Mouse (Mus musculus): Measurements from ENCODE around the gene Pitpnc1. TPM values are rescaled to one million over a fixed set of nuclear protein-coding genes. Genes with fewer than 3 reads are reported as not detected.

Pitpnc1 gene
- total RNA-seq, 1 experiment from 2014 or later, result 20.4 TPM

DNA sequence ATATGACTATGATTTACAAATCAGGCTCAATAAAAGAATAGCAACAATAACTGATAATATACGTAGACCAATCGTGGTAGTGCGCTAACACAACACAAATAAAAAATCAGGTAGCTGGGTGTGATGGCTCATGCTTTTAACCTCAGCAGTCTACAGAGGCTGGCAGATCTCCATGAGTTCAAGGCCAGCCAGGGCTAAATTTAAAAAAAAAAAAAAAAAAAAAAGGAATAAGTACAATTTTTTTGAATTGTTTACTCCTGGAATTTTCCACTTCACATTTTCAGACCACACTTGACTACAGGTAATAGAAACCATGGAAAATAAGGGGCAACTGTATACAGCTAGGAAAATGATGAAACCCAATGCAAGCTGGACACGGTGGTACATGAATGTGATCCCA lies 97.3 kb downstream of the Pitpnc1 start:
- DNase-seq, result no peak

DNA sequence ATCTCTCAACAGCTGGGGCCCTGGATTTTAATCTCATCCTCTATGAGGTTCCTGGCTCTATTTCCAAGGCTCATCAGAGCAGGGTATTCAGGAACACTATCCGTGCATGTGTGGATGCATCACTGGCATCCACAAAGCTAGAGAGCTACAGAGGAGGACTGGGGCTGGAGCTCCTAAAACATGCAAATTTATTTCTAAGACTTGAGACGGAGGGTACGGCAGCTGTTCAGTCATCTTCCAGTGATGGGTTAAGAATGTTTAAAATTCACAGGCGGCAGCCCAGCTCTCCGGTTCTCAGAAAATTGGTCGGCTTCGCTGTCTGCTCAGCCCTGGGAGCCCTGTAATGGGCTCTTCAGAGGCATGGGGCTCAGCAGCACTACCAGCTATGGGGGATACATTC lies 97.8 kb downstream of the Pitpnc1 start:
- DNase-seq, result no peak

DNA sequence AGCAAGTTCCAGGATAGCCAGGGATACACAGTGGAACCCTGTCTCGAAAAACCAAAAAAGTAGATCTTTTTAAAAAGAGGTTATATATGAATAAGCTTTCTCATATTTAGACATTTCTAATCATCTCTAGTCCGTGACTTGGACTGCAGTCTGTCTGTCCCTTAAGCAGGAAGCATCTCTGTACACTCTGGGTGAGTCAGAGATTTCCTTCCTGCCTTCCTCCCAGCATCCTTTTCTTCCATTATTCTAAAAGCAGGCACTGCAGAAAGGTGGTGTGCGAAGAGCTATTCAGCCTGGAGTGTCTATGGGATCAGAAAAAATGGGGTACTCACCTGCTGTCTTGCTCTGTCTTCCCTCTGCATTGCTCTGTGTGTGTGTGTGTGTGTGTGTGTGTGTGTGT lies 100.0 kb downstream of the Pitpnc1 start:
- no peak for DNase-seq

DNA sequence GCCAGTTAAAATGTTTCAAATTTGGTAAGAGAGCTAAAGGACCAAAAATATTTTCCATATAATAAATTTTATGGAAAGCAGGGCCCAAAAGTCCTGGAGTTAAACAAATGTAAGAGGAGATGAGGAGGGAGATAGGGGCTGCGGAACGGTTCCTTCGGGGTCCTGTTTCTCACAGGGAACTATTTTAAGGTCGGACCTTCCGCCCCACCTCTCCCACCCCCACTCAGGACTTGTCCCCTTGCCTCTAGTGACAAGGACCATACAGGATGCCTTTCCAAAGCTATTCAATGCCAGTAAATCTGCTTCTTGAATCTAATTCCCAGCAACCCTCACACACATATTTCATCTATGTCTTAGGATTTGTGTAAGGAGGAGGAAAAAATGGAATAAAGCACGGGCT lies 100.8 kb downstream of the Pitpnc1 start:
- no peak for DNase-seq

DNA sequence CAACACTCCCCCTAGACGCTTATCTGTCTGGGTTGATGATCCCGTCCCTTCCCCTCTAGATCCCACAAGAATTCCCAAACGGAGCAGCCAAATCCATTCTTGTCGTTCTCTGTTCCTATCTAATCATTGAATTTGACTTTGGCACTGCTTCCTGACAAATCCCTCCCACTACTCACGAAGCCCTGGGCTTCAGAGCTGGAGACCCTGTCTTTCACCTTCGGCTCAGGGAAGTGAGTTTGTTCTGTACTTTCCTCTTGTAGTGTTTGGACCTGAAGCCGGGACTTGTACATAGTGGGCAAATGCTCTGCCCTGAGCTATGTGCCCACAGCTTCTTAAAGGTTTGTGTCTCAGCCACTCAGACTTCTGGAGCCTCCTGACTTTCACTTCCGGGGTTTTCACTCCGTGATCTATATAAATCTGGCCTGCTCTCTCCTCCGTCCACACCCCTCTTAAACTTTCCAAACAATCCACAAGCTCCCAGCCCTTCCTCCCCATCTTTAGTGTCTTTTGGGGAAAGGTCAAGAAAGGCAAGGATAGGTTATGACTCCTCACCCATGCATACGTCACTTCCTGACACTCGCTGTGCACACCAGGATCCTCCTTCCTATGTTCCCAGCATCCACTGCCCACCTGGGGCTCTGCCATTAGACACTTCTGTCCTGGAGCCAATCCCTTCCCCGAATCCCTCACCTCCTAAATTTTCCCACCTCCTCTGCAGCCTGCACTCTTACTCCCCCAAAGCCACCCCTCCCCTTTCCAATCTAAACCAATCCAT lies 104.4 kb downstream of the Pitpnc1 start:
- DNase-seq, result no peak

DNA sequence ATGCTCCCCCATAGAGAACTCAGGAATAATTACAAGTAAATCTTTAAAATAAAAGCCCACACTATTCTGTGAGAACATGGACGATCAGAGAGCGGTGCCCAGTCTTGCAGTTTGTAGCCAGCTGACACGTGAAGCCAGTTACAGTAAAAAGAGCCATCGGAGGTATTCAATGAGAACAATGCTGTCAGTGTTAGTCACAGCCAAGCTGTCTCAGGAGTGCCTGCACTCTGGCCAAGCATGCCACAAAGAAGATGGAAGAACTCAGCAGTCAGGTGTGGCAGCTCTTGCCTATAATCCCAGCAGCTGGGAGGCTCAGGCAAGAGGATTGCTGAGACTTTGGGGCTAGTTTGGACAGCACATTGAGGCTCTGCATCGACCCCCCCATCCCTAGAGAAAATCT lies 111.8 kb downstream of the Pitpnc1 start:
- DNase-seq, result no peak

DNA sequence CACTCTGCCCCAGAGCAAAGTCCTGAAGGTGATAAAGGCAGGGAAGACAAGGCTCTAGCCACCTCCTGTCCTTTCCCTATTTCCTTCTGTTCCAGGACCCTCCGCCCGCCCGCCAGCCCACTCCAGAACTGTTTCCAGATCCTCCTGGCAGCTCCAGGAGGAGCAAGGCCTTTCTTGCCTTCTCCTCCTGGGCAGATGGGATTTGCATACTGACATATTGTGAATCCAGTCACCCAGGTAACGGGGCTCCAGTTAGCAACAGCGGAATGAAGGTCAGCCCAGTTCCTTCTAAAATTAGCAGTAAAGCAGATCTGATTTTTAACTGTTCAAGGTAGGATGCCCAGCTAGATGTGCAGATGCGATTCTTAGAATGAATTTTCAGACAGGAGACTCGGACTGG lies 114.3 kb downstream of the Pitpnc1 start:
- DNase-seq, result no peak

DNA sequence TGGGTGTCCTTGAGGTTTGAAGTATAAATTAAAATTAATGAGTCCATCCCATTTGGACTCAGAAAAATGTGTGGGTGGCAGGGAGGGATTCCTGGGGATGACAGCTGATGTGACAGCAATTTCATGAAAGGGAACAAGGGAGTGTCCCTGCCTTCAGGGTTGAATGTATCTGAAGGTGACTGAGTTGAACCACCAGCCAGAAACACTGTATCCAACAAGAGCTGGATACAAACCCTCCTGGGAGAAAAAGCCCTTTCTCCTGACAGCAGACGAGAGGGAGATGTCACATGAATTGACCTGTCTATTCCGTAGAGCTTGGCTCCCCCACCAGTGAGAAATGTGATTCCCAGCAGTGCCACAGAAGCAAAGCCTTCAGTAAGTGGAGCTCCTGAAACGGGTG lies 115.0 kb downstream of the Pitpnc1 start:
- DNase-seq, result no peak

DNA sequence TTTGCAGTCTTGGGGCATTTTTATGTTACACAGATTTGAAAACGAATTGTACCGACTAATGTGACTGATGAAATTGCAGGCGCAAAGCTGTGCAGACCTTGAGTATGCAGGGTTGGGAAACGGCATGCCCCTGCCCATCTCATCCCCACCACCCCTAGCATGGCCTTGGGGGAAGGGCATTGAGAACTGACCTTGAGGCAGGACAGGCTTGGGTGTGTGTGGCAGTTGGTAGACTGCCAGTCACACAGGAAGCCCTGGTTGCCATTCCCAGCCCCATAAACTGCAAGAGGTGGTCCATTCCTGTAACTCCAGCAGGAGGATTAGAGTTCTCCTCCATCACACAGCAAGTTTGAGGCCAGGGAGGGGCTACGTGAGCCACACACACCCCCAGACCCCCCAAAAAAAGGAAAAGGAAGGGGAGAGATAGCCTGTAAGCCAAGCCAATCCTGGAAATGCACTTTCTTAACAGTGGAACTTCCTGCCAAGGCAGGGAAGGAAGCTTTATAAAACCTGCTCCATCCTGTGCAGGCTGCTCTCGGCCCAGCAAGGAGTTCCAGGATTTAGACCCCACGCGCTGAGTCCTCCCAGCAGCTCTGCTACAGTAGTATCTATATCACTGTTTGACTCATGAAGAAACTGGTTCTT lies 115.9 kb downstream of the Pitpnc1 start:
- peak; percentile 36 for DNase-seq

DNA sequence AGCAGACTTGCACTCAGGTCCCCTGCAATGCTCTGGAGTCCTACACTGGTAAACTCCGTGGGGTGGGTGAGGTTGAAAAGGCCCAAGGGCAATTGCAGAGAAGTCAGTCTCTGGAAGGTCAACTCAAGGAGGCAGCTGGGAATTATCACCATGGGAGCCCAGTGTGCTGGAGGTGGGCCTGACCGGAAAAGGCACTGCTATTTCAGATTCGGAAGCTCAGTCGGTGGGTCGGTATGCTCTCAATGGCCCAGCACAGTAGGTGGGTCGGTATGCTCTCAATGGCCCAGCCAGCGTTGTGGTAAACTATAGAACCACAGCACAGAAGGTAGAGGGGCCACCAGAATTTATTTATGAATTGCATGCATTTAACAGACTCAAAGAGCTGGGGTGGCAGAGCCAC lies 117.9 kb downstream of the Pitpnc1 start:
- no peak for DNase-seq

DNA sequence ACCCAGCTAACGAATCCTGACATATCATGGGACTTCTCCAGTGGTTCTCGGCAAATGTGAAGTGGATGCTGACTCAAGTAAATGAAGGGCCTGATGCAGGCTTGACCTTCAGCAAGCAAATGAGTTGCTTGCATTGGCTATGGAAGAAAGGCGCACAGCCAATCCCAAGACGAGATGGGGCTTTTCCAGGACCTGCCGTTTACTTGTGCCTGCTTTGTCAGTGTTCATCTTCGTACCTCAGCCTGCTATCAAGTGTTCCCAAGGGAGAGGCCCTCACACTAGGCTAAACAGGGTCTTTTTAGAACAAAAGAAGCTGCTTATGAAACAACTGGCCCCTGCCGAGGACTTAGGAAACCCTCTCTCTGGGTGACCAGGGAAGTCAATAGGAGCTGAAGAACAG lies 120.7 kb downstream of the Pitpnc1 start:
- DNase-seq, result no peak

DNA sequence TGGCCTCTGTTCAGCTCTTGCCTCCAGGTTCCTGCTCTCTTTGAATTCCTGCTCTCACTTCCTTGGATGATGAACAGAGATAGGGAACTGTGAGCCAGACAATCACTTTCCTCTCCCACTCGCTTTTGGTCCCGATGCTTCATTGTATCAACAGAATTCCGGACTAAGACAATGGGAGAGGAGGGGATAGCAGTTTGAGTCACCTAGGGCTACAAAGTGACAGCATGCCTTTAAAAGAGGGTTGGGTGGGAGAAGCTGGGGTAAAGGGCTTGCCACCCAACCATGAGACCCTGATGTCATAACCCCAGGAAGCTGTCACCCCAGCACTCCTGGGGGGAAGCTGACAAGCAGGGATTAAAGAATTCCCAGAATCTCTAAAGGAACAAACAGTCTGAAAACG lies 127.5 kb downstream of the Pitpnc1 start:
- DNase-seq, result no peak

DNA sequence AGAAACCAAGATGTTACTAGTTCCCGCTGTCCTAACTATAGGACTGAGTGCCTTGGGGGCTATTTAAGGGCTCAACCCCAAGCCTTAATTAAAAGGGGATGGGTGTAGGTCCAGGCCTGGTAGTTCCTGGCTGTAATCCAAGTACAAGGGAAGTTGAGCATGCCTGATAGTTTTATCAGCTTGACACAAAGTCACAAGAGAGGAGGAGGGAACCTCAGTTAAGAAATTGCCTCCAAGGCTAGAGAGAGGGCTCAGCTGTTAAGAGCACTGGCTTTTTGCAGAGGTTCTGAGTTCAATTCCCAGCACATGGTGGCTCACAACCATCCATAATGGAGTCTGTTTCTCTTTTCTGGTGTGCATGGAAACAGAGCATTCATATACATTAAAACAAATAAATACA lies 128.1 kb downstream of the Pitpnc1 start:
- DNase-seq, result no peak

DNA sequence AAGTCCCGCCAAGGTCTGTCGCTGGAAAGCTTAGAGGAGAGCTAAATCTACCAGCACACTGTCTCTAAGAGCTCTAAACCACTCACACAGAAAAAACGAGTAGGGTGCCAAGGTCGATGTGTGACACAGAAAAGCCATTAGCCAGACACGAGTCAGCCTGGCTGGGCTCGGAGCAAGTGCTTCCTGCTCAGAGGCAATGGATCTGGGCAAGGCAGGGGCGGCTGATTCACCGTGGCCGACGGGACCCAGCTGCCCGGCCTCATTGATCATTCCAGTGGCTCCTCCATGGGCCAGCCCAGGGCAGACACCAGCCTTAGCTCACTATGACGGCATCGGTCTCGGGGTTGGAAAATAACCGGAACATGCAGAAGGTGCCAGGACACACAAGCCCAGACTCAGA lies 129.2 kb downstream of the Pitpnc1 start:
- peak; percentile 83 for DNase-seq

DNA sequence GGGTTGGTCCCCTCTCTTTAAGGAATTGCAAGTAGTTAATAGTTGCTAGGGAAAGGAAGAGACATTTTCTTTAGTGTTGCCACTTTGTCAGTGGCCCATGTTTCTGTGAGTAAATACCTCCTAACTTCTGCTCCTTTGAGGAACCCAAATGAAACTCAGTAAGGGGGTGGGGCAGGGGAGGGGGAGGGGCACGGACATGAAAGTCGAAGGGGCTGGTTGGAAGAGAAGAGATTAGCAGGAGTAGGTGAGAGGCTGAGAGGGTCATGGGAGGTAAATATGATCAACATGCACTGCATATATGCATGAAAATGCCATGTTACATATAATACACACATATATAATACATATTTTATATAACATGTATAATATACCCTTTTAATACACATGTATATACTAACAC lies 129.7 kb downstream of the Pitpnc1 start:
- no peak for DNase-seq

DNA sequence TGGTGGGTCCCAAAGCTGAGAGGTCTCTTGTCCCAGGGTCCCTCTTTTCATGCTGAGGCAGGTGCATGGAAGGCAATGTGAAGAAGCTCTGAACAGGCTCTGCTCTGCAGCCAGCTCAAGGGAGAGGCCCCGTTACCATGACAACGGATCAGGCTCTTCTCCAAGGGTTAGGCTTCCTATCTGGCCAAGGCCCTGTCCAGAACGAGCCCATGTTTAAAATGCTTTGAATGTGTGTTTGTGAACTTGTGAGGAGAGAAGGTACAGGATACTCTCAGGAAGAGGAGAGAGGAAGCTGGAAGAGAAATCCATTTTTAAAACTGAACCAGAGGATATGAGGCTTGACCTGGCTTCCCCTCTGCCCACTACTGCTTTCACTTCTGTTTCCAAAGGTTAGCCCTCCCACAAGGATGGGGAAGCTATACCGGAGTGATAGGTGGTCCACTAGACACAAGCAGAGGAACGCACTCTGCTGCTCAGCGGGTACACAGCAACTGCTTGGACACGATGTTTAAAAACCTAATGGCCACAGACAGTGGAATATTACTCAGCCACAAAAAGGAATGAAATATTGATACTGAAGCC lies 131.2 kb downstream of the Pitpnc1 start:
- DNase-seq, result peak; percentile 49

DNA sequence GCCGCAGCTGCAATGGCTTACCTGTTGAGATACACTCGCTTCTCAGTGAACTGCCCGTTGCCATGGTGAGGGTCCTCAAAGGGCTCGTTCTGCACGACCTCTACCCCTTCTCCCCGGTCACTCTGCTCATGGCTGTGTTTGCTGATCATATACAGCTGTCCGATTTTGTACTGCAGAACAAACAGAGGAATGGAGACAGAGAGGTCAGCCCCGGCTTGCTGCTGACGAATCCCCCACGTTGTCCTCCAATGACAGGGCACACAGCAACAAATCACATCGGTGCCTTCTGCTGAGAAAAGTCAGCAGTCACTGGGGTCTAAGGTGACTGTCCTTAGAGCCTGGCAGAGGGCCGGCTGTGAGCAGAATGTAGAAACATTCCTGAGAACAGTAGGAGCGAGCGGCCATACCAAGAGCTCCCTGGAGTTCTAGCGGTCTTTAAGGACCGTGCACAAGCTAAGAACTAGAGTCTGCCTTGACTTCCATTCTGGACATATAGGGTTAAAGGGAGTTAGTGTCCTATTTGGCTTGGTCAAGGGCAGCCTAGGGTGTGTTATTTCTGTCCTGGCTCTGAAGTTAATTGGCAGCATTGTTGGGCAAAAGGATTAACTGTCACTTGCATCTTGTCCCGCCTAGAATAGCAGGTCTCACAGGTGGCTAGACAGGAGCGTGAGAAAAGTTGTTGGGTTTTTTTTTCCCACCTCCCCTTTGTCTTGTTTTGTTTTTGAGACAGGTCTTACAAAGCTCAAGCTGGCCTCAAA lies 132.9 kb downstream of the Pitpnc1 start:
- no peak for DNase-seq

DNA sequence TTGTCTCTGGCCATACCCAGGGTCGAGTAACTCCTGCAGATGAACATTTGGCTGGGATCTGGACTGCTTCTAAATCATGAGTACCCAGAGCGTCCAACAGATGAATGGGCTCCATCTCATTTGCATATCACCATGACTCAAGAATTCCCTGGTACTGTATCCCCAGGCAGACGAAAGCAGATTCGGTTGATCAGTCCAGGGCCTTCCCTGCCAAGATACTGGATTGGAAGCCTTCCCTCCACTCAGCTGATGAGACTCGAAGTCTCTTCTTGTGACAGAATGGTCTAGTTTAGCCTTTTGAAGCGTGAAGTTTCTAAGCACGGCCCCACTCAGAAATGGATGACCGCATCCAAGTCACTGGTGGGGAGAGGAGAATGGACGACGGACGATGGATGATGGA lies 134.7 kb downstream of the Pitpnc1 start:
- DNase-seq, result no peak

DNA sequence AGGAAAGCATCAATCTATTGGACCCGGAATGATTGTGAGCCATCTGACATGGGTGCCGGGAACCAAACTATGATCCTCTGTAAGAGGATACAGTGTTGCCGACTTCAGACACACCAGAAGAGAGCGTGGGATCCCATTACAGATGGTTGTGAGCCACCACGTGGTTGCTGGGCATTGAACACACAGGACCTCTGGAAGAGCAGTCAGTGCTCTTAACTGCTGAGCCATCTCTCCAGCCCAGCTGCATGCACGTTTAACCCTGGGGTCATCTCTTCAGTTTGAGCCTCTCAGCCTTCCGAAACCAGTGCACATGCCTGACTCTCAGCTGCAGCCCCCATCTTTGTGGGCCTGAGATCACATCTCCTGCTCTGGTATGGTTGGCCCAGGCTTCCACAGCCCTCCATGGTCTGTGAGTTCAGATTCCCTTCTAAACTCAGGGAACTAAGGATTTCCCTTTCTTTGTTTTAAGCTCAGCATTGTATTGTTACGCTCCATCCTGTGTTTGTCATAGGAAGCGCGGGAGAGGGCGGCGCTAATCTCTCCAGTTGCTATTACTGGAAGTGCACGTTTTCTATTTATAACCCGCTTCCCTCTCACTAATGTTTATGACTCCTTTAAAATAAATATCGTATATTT lies 135.5 kb downstream of the Pitpnc1 start:
- DNase-seq, result no peak

DNA sequence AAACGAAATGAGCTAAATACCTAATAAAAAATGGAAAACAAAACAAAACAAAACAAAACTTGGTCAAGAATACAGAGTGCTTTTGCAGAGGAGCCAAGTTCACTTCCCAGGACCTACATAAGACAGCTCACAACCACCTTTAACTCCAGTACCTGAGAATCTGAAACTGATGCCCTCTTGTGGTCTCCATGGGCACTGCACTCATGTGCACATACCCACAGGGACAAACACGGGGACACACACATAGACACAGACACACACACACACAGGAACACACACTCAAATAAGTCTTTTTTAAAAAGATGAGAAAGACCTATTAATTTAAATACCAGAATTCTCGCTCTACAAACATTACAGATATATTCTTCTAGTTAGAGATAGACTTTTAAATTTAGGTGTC lies 137.6 kb downstream of the Pitpnc1 start:
- no peak for DNase-seq

DNA sequence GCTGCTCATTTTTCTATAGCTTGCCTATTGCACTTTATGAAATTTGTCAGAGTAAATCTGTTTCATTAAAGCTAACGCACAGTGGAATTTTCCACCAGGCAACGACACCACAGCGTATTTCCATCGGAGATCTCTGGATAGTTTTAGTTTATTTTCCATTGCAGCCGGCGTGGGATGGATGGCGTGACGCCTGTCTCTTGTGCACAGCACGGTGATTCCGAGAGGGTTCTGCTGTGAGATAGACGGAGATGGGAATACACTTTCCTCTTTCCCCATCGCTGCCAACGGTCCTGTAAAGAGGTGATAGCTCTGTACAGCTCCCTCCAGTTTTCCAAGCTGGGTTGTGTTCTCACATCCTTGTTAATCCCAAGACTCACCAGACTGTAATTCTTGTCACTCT lies 138.2 kb downstream of the Pitpnc1 start:
- DNase-seq, result no peak

DNA sequence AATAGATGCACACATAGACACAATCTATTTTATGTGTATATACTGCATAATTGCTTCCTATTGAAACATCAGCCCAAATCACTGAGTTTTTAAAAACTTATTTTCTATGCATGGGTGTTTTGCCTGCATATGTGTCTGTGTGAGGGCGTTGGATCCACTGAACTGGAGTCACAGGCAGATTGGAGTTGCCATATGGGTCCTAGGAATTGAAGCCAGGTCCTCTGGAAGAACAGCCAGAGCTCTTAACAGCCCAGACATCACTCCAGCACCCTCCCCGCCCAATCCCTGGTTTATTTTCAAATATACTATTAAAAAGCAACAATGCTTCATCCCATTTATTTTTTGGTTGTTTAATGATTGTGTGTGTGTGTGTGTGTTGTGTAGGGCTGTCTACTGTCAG lies 139.1 kb downstream of the Pitpnc1 start:
- no peak for DNase-seq

DNA sequence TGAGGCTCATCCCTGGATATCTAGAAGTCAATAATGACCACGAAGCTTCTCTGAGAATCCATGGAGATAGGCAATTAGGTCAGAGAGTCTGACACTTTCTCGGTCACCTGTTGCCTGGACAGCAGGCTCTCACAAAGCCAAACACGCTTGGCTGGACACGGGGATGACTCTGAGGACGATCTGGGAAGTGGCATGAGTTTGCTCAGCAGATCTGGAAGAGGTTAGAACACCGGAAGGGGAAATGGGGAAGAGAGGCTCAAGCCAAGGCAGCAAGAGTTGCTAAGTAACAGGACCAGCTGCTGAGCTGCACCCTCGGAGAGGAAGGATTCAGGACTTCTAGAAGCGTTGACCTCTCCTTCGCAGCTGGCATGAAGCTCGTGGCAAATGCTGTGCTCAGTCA lies 143.2 kb downstream of the Pitpnc1 start:
- no peak for DNase-seq
